Mouse (Mus musculus) kidney, postnatal 14 days (tissue): ENCODE measurements at regions not wholly inside any gene's neighbourhood (a gene's known extent, or its start where the extent isn't known, plus 50 kb on each side); places are given as distances from the start of the nearest gene placed in this dataset.

Experiments used
- DNase-seq: peaks from one replicate; pipeline ENCODE4 v3.0.0; 2022; ENCODE audit warnings: mixed read lengths

DNA sequence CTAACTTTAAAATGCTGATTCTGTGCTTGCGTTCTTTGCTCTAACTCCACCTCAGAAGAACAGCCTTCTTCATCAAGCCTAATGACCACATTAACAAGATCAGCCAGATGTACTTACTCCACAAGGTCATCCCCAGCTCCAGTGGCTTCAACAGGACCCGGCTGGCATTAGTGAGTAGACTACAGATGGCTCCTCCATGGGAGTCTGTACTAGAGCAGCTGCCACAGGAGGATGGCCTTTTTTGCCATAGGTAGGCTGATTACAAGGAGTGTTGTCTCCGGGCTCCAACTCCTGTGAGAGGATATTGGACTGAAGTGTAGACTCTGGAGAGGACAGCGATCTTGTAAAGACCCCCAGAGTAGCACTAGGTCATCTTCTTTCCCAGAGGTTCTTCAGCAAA is 729.7 kb downstream of the Galc start:
- no peak for DNase-seq

- no peak for DNase-seq
Measured at GRCm38 (mm10) chr12:97525931-97526330, 733.3 kb downstream of the Galc start.

DNA sequence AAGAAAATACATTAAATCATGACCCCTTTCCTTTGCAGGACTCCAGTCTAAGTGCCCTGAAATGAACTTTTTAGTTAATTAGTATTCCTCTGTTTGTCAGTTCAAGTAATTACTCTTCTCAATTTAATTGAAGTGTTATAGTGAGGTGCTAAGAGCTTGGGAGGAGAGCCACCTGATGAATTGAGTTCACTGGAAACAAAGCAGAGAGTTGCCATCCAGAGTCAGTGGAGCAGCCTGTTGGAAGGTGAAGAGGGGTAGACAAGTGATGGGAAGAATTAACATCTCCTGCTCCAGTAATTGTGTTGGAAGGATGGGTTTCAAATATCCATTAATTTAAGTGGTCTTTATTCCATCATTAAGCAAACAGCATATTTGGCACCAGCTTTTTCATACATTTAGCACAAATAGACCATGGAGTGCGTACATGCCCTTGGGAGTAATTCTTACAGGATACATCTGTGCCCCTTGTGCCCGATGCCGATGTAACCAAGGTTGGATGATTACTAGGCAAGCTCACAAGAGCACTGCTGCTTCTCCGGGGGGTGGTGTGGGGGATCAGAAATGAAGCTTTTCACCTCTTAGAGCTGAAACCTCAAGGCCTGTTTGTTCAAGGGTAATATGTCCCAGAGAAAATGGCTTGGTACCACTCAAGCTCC is 739.3 kb downstream of the Galc start:
- no peak for DNase-seq

GRCm38 (mm10) chr12:97517534-97517933 is 741.7 kb downstream of the Galc start:
- DNase-seq = no peak

GRCm38 (mm10) chr12:97515805-97516204 is 743.5 kb downstream of the Galc start:
- no peak for DNase-seq

- DNase-seq = no peak
Measured at GRCm38 (mm10) chr12:97511866-97512265, 747.4 kb downstream of the Galc start.

DNA sequence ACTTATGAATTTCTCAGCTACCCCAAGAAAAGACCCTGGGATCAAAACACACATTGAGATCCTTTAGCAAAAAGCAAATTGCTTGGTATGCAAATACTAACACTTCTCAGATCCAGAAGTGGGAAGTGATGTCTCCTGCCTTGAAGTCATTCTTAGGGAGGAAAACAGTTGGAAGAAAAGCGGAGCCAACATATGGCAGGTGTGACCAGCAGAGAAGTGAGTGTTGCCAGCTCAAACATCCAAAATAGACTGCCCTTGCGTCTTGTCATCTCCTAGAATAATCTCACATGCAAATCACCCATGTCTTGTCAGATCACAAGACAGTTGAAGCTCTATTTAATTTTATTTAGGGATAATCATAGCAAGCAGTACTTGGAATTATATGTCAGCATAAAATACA is 757.8 kb downstream of the Galc start:
- DNase-seq = no peak

DNA sequence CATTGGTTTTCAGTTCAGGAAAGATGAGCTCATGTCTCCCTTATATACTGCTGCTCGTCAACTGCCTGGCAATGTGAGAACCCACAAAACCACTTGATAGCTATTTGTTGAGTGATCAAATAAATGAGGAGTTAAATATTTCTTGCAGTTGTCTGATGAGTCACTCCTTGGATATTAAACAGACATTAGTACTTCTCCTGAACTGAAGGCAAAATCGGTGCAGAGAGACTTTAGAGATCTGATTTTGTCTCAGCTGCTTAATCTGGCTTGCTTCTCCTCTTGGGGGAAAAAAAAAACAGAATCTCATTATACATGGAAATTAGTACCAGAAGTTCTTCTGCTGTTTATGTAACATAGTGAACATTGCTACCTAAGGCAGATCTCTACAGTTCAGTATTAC is 775.7 kb downstream of the Galc start:
- DNase-seq = no peak

DNA sequence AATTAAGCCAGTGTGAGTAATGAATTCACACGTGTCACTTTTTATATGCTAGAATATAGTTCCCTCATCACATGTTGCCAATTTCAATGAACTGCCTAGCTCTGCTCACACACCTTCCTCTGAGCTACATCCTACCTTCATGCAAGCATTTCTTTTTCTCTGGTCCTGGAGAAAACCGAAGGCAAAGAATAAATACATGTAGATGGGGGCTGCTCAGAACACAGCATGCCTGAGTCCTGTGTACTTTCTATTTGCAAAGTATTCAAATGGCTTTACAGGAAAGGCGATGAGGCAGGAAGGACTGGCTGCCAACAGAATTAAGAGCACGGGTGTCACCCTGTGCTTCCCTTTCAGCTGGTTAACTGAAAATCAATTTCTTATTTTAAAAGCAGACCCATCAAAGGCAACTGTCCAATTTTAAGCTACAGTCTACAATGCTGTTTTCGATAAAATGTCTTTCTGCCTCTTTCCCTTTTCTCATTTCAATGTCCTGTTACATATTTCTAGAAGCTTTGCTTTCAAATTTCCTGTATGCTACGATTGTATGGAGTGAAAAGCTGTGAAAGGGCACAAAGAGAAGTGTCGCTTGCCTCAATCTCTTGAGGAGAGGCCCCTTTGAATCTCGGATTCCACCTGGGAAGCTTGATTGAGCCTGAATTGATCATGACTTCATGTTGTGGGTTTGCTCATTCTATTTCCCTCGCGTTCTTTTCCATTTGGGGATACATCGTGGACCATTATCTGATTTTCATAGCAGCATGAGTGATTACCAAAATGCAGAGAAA is 782.6 kb downstream of the Galc start:
- no peak for DNase-seq

DNA sequence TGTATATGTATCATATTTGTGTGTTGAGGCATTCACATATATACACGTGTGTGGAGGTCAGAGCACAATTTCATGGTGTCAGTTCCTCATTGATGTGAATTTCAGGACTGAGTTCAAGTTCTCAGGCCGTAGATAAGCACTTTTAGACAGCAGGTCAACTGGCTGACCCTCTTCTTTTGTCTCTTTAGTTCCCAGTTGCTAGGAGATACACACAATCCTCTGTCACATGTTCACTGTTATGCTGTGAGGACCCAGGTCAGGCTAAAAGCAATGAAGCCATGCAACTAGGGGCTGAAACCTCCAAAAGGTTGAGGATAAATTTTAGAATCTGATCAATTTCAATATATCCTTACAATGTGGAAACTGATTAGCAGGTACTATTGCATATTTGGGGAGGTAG is 783.5 kb downstream of the Galc start:
- DNase-seq = no peak

GRCm38 (mm10) chr12:97469183-97469582 is 790.1 kb downstream of the Galc start:
- DNase-seq = no peak

DNA sequence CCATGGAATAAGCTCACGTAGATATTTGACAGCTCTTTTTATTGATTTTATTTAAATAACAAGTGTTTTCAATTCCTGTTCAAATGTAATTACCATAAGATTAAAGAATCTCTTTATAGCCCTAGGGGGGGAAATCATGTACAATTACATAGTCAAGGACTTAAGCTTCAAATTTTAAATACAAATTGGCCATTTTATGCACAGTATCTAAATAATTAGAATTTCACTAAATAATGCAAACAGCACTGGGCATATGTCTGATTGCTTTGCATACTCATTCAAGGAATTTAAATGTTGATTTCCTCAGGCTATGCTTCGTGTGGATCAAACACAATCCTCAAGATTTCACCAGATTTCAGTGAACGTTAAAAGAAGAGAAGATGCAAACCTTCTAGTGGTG is 823.1 kb downstream of the Galc start:
- no peak for DNase-seq

GRCm38 (mm10) chr12:97434021-97434420 is 825.2 kb downstream of the Galc start:
- no peak for DNase-seq

- DNase-seq = no peak
Measured at GRCm38 (mm10) chr12:97432704-97433103, 826.6 kb downstream of the Galc start.

DNA sequence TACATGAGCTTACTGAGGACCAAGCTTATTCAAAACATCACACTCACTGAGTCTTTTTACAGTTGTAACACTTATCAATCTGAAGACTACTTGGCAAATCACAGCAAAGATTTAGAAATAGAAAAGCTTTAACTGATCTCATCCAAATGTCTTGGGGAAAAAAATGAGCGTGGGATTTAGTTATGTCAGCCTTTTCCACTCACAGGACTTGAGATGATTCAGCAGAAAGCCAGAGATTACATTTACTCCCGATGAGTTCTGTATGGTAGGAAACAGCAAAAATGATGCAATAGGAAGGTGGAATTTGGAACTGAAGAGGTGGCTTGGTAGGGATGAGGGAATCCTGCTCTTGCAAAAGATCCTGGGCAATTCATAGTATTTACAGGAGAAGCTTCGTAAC is 831.0 kb downstream of the Galc start:
- DNase-seq = no peak

- no peak for DNase-seq
Measured at GRCm38 (mm10) chr12:97424726-97425125, 834.5 kb downstream of the Galc start.

DNA sequence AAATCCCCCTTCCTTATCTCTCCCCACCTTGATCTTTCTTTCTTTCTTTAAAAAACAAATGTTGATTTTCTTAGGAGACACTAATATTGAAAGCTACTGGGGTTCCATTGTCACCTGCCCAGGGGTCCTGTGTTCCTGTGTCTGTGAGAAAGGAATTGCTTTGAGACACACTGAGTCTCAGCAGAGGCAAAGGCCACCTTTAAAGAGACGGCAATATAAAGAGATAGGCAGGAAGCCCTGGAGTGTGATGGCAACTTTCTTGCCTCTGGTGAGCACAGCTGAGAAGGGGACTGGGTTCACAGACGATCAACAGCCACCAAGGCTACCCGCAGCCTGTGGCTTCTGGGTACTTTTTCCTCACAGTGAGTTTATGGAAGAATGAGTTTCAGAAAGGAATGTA is 855.8 kb downstream of the Galc start:
- no peak for DNase-seq

DNA sequence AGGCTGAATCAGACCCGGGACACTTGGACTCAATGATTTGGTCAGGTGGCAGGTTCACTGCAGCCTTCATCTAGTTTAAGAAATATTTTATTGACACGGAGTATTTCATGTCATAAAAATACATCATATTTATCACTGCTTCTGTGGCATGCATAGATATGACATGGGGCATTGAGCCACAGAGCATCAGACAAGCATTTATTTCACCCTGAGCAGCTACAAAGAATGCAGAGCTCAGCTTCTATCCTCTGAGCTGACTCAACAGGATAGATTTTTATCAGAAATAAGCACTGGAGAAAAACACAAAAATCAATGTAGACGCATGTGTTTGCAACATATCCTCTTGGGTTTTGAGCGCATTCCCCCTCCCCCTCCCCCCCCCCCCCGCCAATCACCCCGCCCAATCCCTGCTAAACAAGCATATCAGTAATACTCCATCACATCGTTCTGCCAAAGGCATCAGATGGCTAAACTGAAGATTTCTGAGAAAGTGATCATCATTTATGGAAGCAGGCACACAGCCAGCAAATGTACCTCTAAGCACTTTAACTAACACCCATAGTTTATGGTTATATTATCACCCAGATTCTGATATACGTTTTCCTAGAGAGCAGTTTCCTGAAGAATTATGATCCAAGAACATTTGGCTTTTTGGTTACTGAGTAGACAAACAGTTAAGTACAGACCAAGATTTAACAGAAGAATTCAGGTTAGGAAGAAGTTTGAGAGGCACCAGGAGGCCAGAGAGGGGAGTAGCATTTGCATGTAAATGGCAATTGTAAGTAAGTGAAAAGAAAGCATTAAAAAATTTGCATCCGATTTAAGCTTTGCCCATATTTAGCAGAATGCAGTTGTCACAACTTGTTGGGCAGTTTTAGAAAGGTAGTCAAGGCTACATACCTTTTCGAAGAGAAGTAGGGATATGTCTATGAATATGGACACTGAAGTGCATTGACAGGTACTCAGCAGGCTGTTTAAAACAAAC is 856.6 kb downstream of the Galc start:
- no peak for DNase-seq

GRCm38 (mm10) chr12:97398582-97398945 is 860.7 kb downstream of the Galc start:
- no peak for DNase-seq

DNA sequence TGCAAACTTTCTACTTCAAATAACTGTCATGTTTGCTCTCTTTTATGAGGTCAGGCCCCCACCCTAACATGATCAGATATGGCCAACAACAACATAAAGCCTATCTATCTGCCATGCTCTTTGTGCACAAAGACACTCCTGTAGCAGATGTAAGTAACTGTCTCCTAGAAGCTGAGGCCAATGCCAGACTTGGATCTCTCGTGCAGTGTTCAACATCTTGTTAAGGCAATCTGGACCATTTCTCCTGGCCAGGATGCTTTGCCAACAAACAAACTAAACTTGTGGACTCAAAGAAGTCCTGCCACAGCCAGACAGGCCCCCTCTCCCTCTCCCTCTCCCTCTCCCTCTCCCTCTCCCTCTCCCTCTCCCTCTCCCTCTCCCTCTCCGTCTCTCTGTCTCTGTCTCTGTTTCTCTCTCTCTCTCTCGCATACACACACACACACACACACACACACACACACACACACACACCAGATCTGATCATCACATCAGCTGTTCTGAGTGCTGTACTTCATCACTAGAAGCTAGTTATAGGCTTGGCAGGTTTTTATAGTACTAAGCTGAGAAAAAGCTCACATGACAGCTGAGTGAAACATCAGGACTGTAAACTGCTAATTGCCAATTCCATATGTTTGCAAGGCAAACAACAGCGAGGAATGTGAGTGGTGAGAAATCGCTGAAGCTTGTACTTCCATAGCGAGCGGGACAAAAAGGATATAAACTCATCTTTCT is 861.2 kb downstream of the Galc start:
- DNase-seq = no peak

- no peak for DNase-seq
Measured at GRCm38 (mm10) chr12:97361804-97362203, 897.5 kb downstream of the Galc start.

GRCm38 (mm10) chr12:97360656-97361055 is 898.6 kb downstream of the Galc start:
- no peak for DNase-seq

DNA sequence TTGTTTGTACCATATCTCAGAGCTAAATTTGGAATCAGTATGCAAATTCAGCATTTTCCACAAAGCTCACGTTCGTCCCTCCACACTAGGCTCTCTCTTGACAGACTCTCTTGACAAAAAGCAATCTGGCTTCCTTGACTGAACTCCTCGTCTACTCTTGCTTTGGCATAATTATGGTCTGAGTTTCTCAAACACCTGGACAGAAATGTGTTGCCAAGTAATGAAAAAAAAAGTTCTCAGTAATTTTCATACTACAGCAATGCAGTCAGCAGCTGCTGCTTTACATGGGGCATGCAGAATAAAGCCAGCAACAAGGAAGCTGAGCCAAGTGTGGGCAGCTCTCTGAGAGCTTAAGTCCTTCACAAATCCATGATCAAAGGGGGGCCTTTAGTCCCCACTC is 932.7 kb downstream of the Galc start:
- no peak for DNase-seq
